In genomic region chr4:82572410-82573290, GRCm38 (mm10) we compare ENCODE assay signal across 13 mouse cellular contexts.
DNase-seq lines count a peak whose midpoint lies in the region; ATAC-seq and TF ChIP-seq lines count a peak whose summit lies in the region.
"Had no signal": no experiment of that assay in that cellular context is flagged by ENCODE, and none has a peak within 500 bp of the region (broad histone marks: within the 10 kb centered on the region; RNA-seq: fewer than 3 reads in every experiment).

No protein-coding gene starts in this region.

- DNase-seq in heart, adult 2 months: peak; percentile 38 to 58
- DNase-seq in heart, adult 8-10 months (ENCODE audit: low spot score): no peak
- no peak for DNase-seq in neural tube, embryonic 10.5 days (ENCODE audit: extremely low spot score, low spot score)
- DNase-seq in heart, adult 9 months (ENCODE audit: low spot score in 2 of 2): peak; percentile 47 to 50
- DNase-seq in thymus, adult 2 months: no peak
- DNase-seq: layer of hippocampus, adult 9-11 months had no signal

- H3K27ac ChIP-seq in heart, adult 2 months: no peak overlapping the region
- no peak overlapping the region for H3K27ac ChIP-seq in neural tube, embryonic 14.5 days (ENCODE audit: low read depth, low read length)
- peak overlapping the region; percentile 48; the same call in 1 of the 2 replicates for H3K27ac ChIP-seq in midbrain, embryonic 15.5 days
- no peak overlapping the region for H3K27ac ChIP-seq in thymus, adult 2 months (ENCODE audit: control insufficient read depth, insufficient read depth, low read length)
- H3K27ac ChIP-seq: liver, embryonic 15.5 days had no signal

- intact Hi-C loops in heart, adult 2 months (cut with DNase I): no loop called here

- H3K9me3 ChIP-seq in neural tube, embryonic 14.5 days (ENCODE audit: control insufficient read depth, low read length): no peaks in the 10 kb centered on the region
- no peaks in the 10 kb centered on the region for H3K9me3 ChIP-seq in midbrain, embryonic 15.5 days
- H3K9me3 ChIP-seq: liver, embryonic 15.5 days had no signal

- H3K4me1 ChIP-seq in heart, adult 2 months (ENCODE audit: control insufficient read depth, insufficient read depth, low read length): peaks cover 2% of the 10 kb centered on the region
- no peaks in the 10 kb centered on the region for H3K4me1 ChIP-seq in neural tube, embryonic 14.5 days (ENCODE audit: control insufficient read depth, insufficient read depth, low read length)
- peaks cover 8% of the 10 kb centered on the region for H3K4me1 ChIP-seq in midbrain, embryonic 15.5 days
- no peaks in the 10 kb centered on the region for H3K4me1 ChIP-seq in thymus, adult 2 months (replicated peaks; ENCODE audit: control insufficient read depth, insufficient read depth, low read length)
- H3K4me1 ChIP-seq: liver, embryonic 15.5 days had no signal

- TF ChIP-seq EP300 in heart, adult 2 months (IDR thresholded peaks at IDR 0.05; ENCODE audit: insufficient read depth, low read depth, low read length): no peak

- TF ChIP-seq POLR2A in heart, adult 2 months (IDR thresholded peaks at IDR 0.05; ENCODE audit: insufficient read depth, low read depth, low read length): no peak
- TF ChIP-seq POLR2A in thymus, adult 2 months (IDR thresholded peaks at IDR 0.05; ENCODE audit: control insufficient read depth, extremely low read depth, insufficient read depth, low read length, poor library complexity): no peak

- H3K9ac ChIP-seq in heart, adult 2 months (ENCODE audit: low read depth, low read length): no peak overlapping the region
- H3K9ac ChIP-seq in neural tube, embryonic 14.5 days (replicated peaks; ENCODE audit: low read depth, low read length): no peak overlapping the region
- H3K9ac ChIP-seq in midbrain, embryonic 15.5 days: no peak overlapping the region
- H3K9ac ChIP-seq: liver, embryonic 15.5 days had no signal

- no peak for TF ChIP-seq CTCF in heart, adult 2 months (IDR thresholded peaks at IDR 0.05)
- TF ChIP-seq CTCF in thymus, adult 2 months (IDR thresholded peaks at IDR 0.05; ENCODE audit: borderline replicate concordance, control insufficient read depth, extremely low read depth, insufficient read depth, low read length, poor library complexity): no peak

- no peak overlapping the region for H3K4me3 ChIP-seq in heart, adult 2 months
- H3K4me3 ChIP-seq in neural tube, embryonic 14.5 days (ENCODE audit: low read depth, low read length): no peak overlapping the region
- H3K4me3 ChIP-seq in midbrain, embryonic 15.5 days: no peak overlapping the region
- H3K4me3 ChIP-seq in thymus, adult 2 months (ENCODE audit: control insufficient read depth, insufficient read depth, low read length): no peak overlapping the region
- H3K4me3 ChIP-seq: erythroblast, embryonic 14.5 days; liver, embryonic 15.5 days had no signal

- no peaks in the 10 kb centered on the region for H3K36me3 ChIP-seq in heart, adult 2 months (ENCODE audit: control insufficient read depth, insufficient read depth, low read length)
- H3K36me3 ChIP-seq in neural tube, embryonic 14.5 days (ENCODE audit: control insufficient read depth, insufficient read depth, low read length): no peaks in the 10 kb centered on the region
- H3K36me3 ChIP-seq in midbrain, embryonic 15.5 days (replicated peaks): no peaks in the 10 kb centered on the region
- no peaks in the 10 kb centered on the region for H3K36me3 ChIP-seq in thymus, adult 2 months (ENCODE audit: control insufficient read depth, insufficient read depth, low read length)
- H3K36me3 ChIP-seq: liver, embryonic 15.5 days had no signal

- H3K27me3 ChIP-seq in heart, adult 2 months (ENCODE audit: control insufficient read depth, insufficient read depth, low read length): no peaks in the 10 kb centered on the region
- H3K27me3 ChIP-seq in neural tube, embryonic 14.5 days (ENCODE audit: control insufficient read depth, insufficient read depth, low read length): no peaks in the 10 kb centered on the region
- H3K27me3 ChIP-seq in midbrain, embryonic 15.5 days (replicated peaks): no peaks in the 10 kb centered on the region
- no peaks in the 10 kb centered on the region for H3K27me3 ChIP-seq in thymus, adult 2 months (ENCODE audit: control insufficient read depth, insufficient read depth, low read length)
- H3K27me3 ChIP-seq: liver, embryonic 15.5 days had no signal

- no peaks in the 10 kb centered on the region for H3K79me2 ChIP-seq in heart, adult 2 months (replicated peaks; ENCODE audit: control insufficient read depth, insufficient read depth, low read length)

- 52% methylated on average over 13 of the region's 13 CpGs for WGBS in heart, adult 2 months
- WGBS in neural tube, embryonic 14.5 days: 57% methylated on average over 13 of the region's 13 CpGs
- 49% methylated on average over 13 of the region's 13 CpGs for WGBS in midbrain, embryonic 15.5 days
- WGBS in thymus, adult 2 months: 87% methylated on average over 13 of the region's 13 CpGs

- no peak overlapping the region for H3K4me2 ChIP-seq in neural tube, embryonic 14.5 days (ENCODE audit: low read depth, low read length)
- H3K4me2 ChIP-seq in midbrain, embryonic 15.5 days: 0 out of 2 replicates have a peak overlapping the region, but pooled peaks have one; percentile 4
- H3K4me2 ChIP-seq: liver, embryonic 15.5 days had no signal

- ATAC-seq in neural tube, embryonic 14.5 days (ENCODE audit: low read depth): peak; percentile 51; the same call in 1 of the 2 replicates
- ATAC-seq in midbrain, embryonic 15.5 days (replicated peaks): peak; percentile 84
- ATAC-seq in granulocyte monocyte progenitor cell, adult 5-6 weeks (replicated peaks; ENCODE audit: poor library complexity, severe bottlenecking): no peak
- ATAC-seq: activated CD4-positive, CD25-positive, alpha-beta regulatory T cell, adult 4 months; intestine, embryonic 16.5 days had no signal

Comparison
In these comparisons a context has a peak if more than half of its experiments do, and no peak if none do; other contexts are left out.
1. DNase-seq: peak in heart, adult 2 months (2 of 2) and heart, adult 9 months (2 of 2); none in heart, adult 8-10 months (single experiment), neural tube, embryonic 10.5 days (single experiment) and thymus, adult 2 months (single experiment).